25 mouse cellular contexts compared by ENCODE assay signal in the genomic region with DNA sequence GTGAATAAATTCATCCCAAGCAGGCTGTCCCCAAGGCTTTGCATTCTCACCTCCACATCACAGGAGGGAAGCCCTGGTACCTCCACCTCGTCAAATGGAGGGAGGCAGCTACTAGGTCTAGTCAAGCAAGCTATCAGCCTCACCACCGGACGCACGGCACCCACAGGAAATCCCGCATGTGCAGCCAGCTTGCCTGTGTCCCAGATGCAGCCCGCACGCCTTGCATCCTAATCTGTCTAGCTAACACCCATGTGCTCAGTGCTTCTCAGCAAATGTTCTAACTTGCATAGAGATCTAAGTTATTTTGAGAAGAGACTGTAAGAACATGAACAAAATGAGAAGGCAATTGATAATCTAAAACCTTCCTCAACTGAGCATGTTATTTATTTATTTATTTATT. TPM values are rescaled to one million over a fixed set of nuclear protein-coding genes. Genes with fewer than 3 reads are reported as not detected.
A peak's percentile ranks its signal among the peaks of the same experiment; 100 is the strongest.
DNase-seq lines count a peak whose midpoint lies in the region; ATAC-seq and TF ChIP-seq lines count a peak whose summit lies in the region.
"Had no signal": no experiment of that assay in that cellular context is flagged by ENCODE, and none has a peak within 500 bp of the region (broad histone marks: within the 10 kb centered on the region; RNA-seq: fewer than 3 reads in every experiment).

No protein-coding gene starts in this region.

- no peak overlapping the region for H3K27ac ChIP-seq in thymus, adult 2 months (ENCODE audit: control insufficient read depth, insufficient read depth, low read length)
- no peak overlapping the region for H3K27ac ChIP-seq in cerebellum, adult 2 months (ENCODE audit: insufficient read depth, low read length)
- H3K27ac ChIP-seq: forebrain, embryonic 15.5 days; heart, embryonic 13.5 days; hindbrain, embryonic 15.5 days; kidney, embryonic 15.5 days; limb, embryonic 13.5 days; neural tube, embryonic 15.5 days had no signal

- peak; percentile 19 to 21 for DNase-seq in thymus, postnatal 10 days (ENCODE audit: low spot score in 2 of 2)
- DNase-seq in thymus, adult 2 months: no peak
- DNase-seq in thymus, postnatal 14 days: peak; percentile 41
- no peak for DNase-seq in cerebellum, adult 2 months
- DNase-seq in kidney, adult 11 months: no peak
- DNase-seq: adrenal gland, postnatal 36 days; cerebellum, adult 8-10 months; cerebellum, postnatal 25 days; heart, postnatal 10 days; kidney, adult 18-20 months; kidney, postnatal 25 days; lung, postnatal 36 days; midbrain, embryonic 14.5 days; retina, postnatal 1 day; spleen, adult 18-20 months had no signal

- peaks cover 9% of the 10 kb centered on the region for H3K36me3 ChIP-seq in megakaryocyte, embryonic 14.5 days (replicated peaks; ENCODE audit: low read length)
- no peaks in the 10 kb centered on the region for H3K36me3 ChIP-seq in thymus, adult 2 months (ENCODE audit: control insufficient read depth, insufficient read depth, low read length)
- H3K36me3 ChIP-seq: forebrain, embryonic 15.5 days; heart, embryonic 13.5 days; hindbrain, embryonic 15.5 days; kidney, embryonic 15.5 days; limb, embryonic 13.5 days; neural tube, embryonic 15.5 days had no signal

- peaks cover 19% of the 10 kb centered on the region for H3K4me1 ChIP-seq in megakaryocyte, embryonic 14.5 days
- peaks cover 7% of the 10 kb centered on the region for H3K4me1 ChIP-seq in thymus, adult 2 months (replicated peaks; ENCODE audit: control insufficient read depth, insufficient read depth, low read length)
- no peaks in the 10 kb centered on the region for H3K4me1 ChIP-seq in cerebellum, adult 2 months (ENCODE audit: control insufficient read depth, insufficient read depth, low read length)
- H3K4me1 ChIP-seq: forebrain, embryonic 15.5 days; heart, embryonic 13.5 days; hindbrain, embryonic 15.5 days; kidney, embryonic 15.5 days; limb, embryonic 13.5 days; neural tube, embryonic 15.5 days had no signal

- no peak for TF ChIP-seq POLR2A in thymus, adult 2 months (IDR thresholded peaks at IDR 0.05; ENCODE audit: control insufficient read depth, extremely low read depth, insufficient read depth, low read length, poor library complexity)
- TF ChIP-seq POLR2A in cerebellum, adult 2 months (IDR thresholded peaks at IDR 0.05; ENCODE audit: borderline replicate concordance, insufficient read depth, low read length): no peak

- no peak for TF ChIP-seq CTCF in thymus, adult 2 months (IDR thresholded peaks at IDR 0.05; ENCODE audit: borderline replicate concordance, control insufficient read depth, extremely low read depth, insufficient read depth, low read length, poor library complexity)
- TF ChIP-seq CTCF in cerebellum, adult 2 months (IDR thresholded peaks at IDR 0.05; ENCODE audit: borderline replicate concordance, insufficient read depth, low read depth, low read length): no peak

- no peak for ATAC-seq in megakaryocyte, adult 5-6 weeks (ENCODE audit: poor library complexity, severe bottlenecking)
- ATAC-seq: CD4-positive, CD25-positive, alpha-beta regulatory T cell, adult 4 months; forebrain, embryonic 15.5 days; inflammation-experienced regulatory T-cells, adult 6 months had no signal

- 48% methylated on average over 7 of the region's 7 CpGs for WGBS in thymus, adult 2 months
- 86% methylated on average over 7 of the region's 7 CpGs for whole genome bisulfite sequencing in cerebellum, adult 2 months

- peaks cover 1% of the 10 kb centered on the region for H3K27me3 ChIP-seq in megakaryocyte, embryonic 14.5 days (replicated peaks)
- H3K27me3 ChIP-seq in thymus, adult 2 months (ENCODE audit: control insufficient read depth, insufficient read depth, low read length): no peaks in the 10 kb centered on the region
- H3K27me3 ChIP-seq in cerebellum, adult 2 months (ENCODE audit: control insufficient read depth, insufficient read depth, low read length): no peaks in the 10 kb centered on the region
- H3K27me3 ChIP-seq: forebrain, embryonic 15.5 days; heart, embryonic 13.5 days; hindbrain, embryonic 15.5 days; kidney, embryonic 15.5 days; limb, embryonic 13.5 days; neural tube, embryonic 15.5 days had no signal

- peak overlapping the region; percentile 25 for H3K4me3 ChIP-seq in megakaryocyte, embryonic 14.5 days (replicated peaks)
- no peak overlapping the region for H3K4me3 ChIP-seq in thymus, adult 2 months (ENCODE audit: control insufficient read depth, insufficient read depth, low read length)
- H3K4me3 ChIP-seq in cerebellum, adult 2 months (replicated peaks; ENCODE audit: insufficient read depth, low read depth, low read length): no peak overlapping the region
- H3K4me3 ChIP-seq: forebrain, embryonic 15.5 days; heart, embryonic 13.5 days; hindbrain, embryonic 15.5 days; kidney, embryonic 15.5 days; limb, embryonic 13.5 days; neural tube, embryonic 15.5 days had no signal

- H3K9me3 ChIP-seq in megakaryocyte, embryonic 14.5 days: no peaks in the 10 kb centered on the region
- H3K9me3 ChIP-seq: forebrain, embryonic 15.5 days; heart, embryonic 13.5 days; hindbrain, embryonic 15.5 days; kidney, embryonic 15.5 days; limb, embryonic 13.5 days; neural tube, embryonic 15.5 days had no signal

RNA-seq across cellular contexts. Expression of a gene that starts 29.7 kb away (rescaled TPM):
- polyA plus RNA-seq in megakaryocyte, embryonic 14.5 days (2012; ENCODE audit: insufficient read depth, low replicate concordance): 3.3 TPM in 1 of 2 replicates, not detected in the other
- total RNA-seq in megakaryocyte, adult 5-6 weeks (2015): 0.14 TPM in 1 of 2 replicates, not detected in the other
- total RNA-seq in megakaryocyte, adult 5-6 weeks (2017): 0.15 and 0.53 TPM in 2 replicates
- 0.12 and 0.14 TPM in 2 replicates for polyA plus RNA-seq in thymus, adult 2 months (2012; rRNA removed)
- polyA plus RNA-seq in cerebellum, adult 2 months (2012; rRNA removed): 1.7 and 2.2 TPM in 2 replicates

RNA-seq across cellular contexts. Expression of a gene that starts 29.9 kb away (rescaled TPM):
- 18.9 and 136 TPM in 2 replicates for polyA plus RNA-seq in megakaryocyte, embryonic 14.5 days (2012; ENCODE audit: insufficient read depth, low replicate concordance)
- 1,940 and 2,009 TPM in 2 replicates for total RNA-seq in megakaryocyte, adult 5-6 weeks (2015)
- 1,458 and 1,666 TPM in 2 replicates for total RNA-seq in megakaryocyte, adult 5-6 weeks (2017)
- 328 and 393 TPM in 2 replicates for polyA plus RNA-seq in thymus, adult 2 months (2012; rRNA removed)
- polyA plus RNA-seq in cerebellum, adult 2 months (2012; rRNA removed): 590 and 665 TPM in 2 replicates

RNA-seq across cellular contexts. Expression of a gene that starts 36.0 kb away (rescaled TPM):
- polyA plus RNA-seq in megakaryocyte, embryonic 14.5 days (2012; ENCODE audit: insufficient read depth, low replicate concordance): 0.02 TPM in 1 of 2 replicates, not detected in the other
- 1.4 and 1.6 TPM in 2 replicates for total RNA-seq in megakaryocyte, adult 5-6 weeks (2015)
- total RNA-seq in megakaryocyte, adult 5-6 weeks (2017): 2.2 and 2.6 TPM in 2 replicates
- 2.1 and 2.2 TPM in 2 replicates for polyA plus RNA-seq in thymus, adult 2 months (2012; rRNA removed)
- 12.2 and 14.1 TPM in 2 replicates for polyA plus RNA-seq in cerebellum, adult 2 months (2012; rRNA removed)

Comparison
In these comparisons a context has a peak if more than half of its experiments do, and no peak if none do; other contexts are left out.
1. DNase-seq: peak in thymus, postnatal 10 days (2 of 2) and thymus, postnatal 14 days (single experiment); none in thymus, adult 2 months (single experiment), cerebellum, adult 2 months (0 of 2) and kidney, adult 11 months (single experiment).